Mouse (Mus musculus) thymus, postnatal 10 days (tissue): ENCODE data around the gene Cplx3.

Experiments used
- DNase-seq, 2 experiments: peaks; one replicate each; pipeline ENCODE4 v3.0.0; 2021; ENCODE audit warnings: low spot score in 2 of 2

The Cplx3 gene

GRCm38 (mm10) chr9:57638651-57639459 is 32.8 kb upstream of the Cplx3 start:
- no peak for DNase-seq

- no peak for DNase-seq
Measured at GRCm38 (mm10) chr9:57637741-57638322, 31.8 kb upstream of the Cplx3 start.

- DNase-seq = no peak
Measured at GRCm38 (mm10) chr9:57637272-57637671, 31.2 kb upstream of the Cplx3 start.

GRCm38 (mm10) chr9:57633481-57634024 is 27.5 kb upstream of the Cplx3 start:
- DNase-seq = no peak

- DNase-seq = peak; percentile 63 to 77
Measured at GRCm38 (mm10) chr9:57629118-57629874, 23.2 kb upstream of the Cplx3 start.

GRCm38 (mm10) chr9:57628717-57629116 is 22.6 kb upstream of the Cplx3 start:
- DNase-seq = no peak

- DNase-seq = no peak
Measured at GRCm38 (mm10) chr9:57627892-57628291, 21.8 kb upstream of the Cplx3 start.

GRCm38 (mm10) chr9:57627191-57627590 is 21.1 kb upstream of the Cplx3 start:
- DNase-seq = no peak

GRCm38 (mm10) chr9:57625674-57626500 is 19.8 kb upstream of the Cplx3 start:
- no peak for DNase-seq

GRCm38 (mm10) chr9:57624295-57624694 is 18.2 kb upstream of the Cplx3 start:
- no peak for DNase-seq

- DNase-seq = no peak
Measured at GRCm38 (mm10) chr9:57620674-57621073, 14.6 kb upstream of the Cplx3 start, which contains the start of gene Lman1l. Gene Lman1l (minus strand): TSS chr9:57620774.

GRCm38 (mm10) chr9:57618854-57619253 is 12.8 kb upstream of the Cplx3 start:
- DNase-seq = no peak

GRCm38 (mm10) chr9:57617556-57618169 is 11.6 kb upstream of the Cplx3 start:
- DNase-seq = no peak

- no peak for DNase-seq
Measured at GRCm38 (mm10) chr9:57614786-57615185, 8.7 kb upstream of the Cplx3 start.

GRCm38 (mm10) chr9:57613975-57614374 is 7.9 kb upstream of the Cplx3 start:
- DNase-seq = no peak

GRCm38 (mm10) chr9:57612587-57612986 is 6.5 kb upstream of the Cplx3 start:
- no peak for DNase-seq

GRCm38 (mm10) chr9:57610359-57610826 is 4.3 kb upstream of the Cplx3 start:
- DNase-seq = no peak

- DNase-seq = no peak
Measured at GRCm38 (mm10) chr9:57609803-57610202, 3.7 kb upstream of the Cplx3 start.

- no peak for DNase-seq
Measured at GRCm38 (mm10) chr9:57605503-57605902, 578 bp downstream of the Cplx3 start.

GRCm38 (mm10) chr9:57604875-57605274 is 1.2 kb downstream of the Cplx3 start:
- DNase-seq = no peak

- no peak for DNase-seq
Measured at GRCm38 (mm10) chr9:57602098-57602497, 4.0 kb downstream of the Cplx3 start.
